Mouse (Mus musculus): ENCODE measurements around the gene Helz. TPM values are rescaled to one million over a fixed set of nuclear protein-coding genes. Genes with fewer than 3 reads are reported as not detected.

Gene Helz
- polyA plus RNA-seq, 1 experiment from 2014 or later = 5.6 TPM

DNA sequence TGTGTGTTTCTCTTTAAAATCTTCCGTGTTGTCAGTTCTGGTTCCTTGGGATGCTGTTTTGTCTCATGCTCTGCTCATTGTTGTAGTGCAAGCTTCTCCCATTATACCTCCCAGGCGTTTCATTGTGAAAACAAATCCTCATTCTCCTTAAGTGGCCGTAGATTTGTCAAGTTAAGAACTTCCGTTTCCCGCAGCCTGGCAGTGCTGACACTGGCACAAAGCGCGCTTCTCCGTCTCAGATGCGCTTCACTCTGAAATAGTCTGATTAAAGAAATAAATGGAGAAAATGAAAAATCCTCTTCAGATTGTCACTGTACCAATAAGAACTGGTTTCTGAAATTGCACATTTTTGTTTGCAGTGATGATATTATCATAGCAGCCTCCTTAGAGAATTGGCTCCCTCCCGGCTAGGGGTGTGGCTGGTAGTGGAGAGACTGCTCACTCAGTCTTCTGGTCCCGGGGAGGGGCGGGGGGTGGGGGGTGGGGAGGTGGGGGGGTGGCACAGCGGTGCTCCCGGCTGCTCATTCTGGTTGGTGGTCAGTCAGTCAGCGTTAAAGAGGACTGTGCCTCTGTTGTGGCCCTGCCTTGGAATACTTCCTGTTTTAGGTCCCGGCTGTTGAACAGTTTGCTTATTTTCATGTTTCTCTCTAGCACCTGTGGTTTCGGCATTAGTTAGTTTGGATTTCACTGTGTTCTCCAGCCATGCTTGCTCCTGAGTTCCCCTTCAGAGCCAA lies 128.6 kb downstream of the Helz start:
- 61% methylated on average over 17 of the region's 17 CpGs for WGBS (ENCODE audit: insufficient replicate concordance)

GRCm38 (mm10) chr11:107682694-107683355 lies 135.1 kb downstream of the Helz start:
- Histone ChIP-seq H3K4me1 (replicated peaks) (no peaks in the 10 kb centered on the region), H3K9ac (no peak overlapping the region), H3K4me2 (no peak overlapping the region), H3K9me3 (replicated peaks) (no peaks in the 10 kb centered on the region), H3K27ac (replicated peaks) (no peak overlapping the region), H3K27me3 (no peaks in the 10 kb centered on the region), H3K36me3 (replicated peaks) (peaks cover 22% of the 10 kb centered on the region), H3K4me3 (replicated peaks) (no peak overlapping the region)
- ATAC-seq (ENCODE audit: insufficient read depth) = no peak
- 70% methylated on average over 9 of the region's 9 CpGs for WGBS (ENCODE audit: insufficient replicate concordance)

More for the DNA sequence above, 128.6 kb downstream of the Helz start:
- H3K27me3 ChIP-seq = no peaks in the 10 kb centered on the region
- H3K9me3 ChIP-seq (replicated peaks) = no peaks in the 10 kb centered on the region
- H3K36me3 ChIP-seq (replicated peaks) = peaks cover 45% of the 10 kb centered on the region
- ATAC-seq (ENCODE audit: insufficient read depth) = no peak
- H3K4me2 ChIP-seq = no peak overlapping the region
- no peak overlapping the region for H3K4me3 ChIP-seq (replicated peaks)
- no peaks in the 10 kb centered on the region for H3K4me1 ChIP-seq (replicated peaks)
- H3K9ac ChIP-seq = no peak overlapping the region
- H3K27ac ChIP-seq (replicated peaks) = no peak overlapping the region

DNA sequence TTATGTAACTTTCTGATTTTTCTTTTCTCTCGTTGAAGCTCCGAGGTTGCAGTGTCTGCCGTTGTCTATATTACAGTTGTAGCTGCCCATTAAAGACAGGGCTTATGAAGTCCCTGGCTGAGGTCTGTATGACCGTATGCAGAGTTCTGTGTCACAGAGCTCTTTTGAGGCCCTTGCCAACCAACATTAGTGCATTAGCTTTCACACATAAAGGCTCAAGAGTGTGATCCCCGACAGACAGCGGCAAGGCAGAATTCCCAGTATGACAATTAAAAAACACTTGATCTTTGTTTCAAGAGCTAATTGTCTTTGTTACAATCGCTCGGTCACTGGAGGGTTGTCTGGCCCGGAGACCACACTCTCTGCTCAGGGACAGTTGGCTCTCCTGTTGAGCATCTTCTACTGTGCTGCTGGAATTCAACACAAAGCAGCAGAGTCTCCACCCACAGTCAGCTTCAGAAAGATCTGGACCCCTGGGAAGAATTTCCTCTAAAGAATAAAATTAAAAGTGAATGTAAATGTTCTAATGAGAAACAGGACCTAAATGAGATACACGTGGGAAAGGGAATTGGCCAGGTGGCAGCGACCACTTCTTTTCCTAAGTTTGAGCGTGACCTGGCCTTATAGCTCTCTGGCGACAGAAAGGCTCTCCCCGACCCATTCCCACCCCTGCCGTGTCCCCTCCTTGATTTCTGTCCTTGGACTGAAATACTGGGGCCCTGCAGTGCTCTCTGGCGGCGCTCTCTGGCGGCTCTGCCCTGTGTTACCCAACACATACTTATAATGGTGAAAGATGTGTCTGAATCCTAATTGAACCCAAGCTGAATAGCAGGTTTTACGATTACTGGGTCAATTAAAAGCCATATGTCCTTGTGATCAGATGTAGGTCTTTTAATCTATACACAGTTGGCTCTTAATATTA lies 136.1 kb downstream of the Helz start:
- H3K27me3 ChIP-seq = no peaks in the 10 kb centered on the region
- no peak overlapping the region for H3K9ac ChIP-seq
- H3K4me1 ChIP-seq (replicated peaks) = peaks cover 2% of the 10 kb centered on the region; the same call in 1 of the 2 replicates
- peaks cover 17% of the 10 kb centered on the region for H3K36me3 ChIP-seq (replicated peaks)
- H3K27ac ChIP-seq (replicated peaks) = no peak overlapping the region
- no peak for ATAC-seq (ENCODE audit: insufficient read depth)
- no peak overlapping the region for H3K4me2 ChIP-seq
- H3K4me3 ChIP-seq (replicated peaks) = no peak overlapping the region
- WGBS (ENCODE audit: insufficient replicate concordance) = 81% methylated on average over 19 of the region's 19 CpGs
- H3K9me3 ChIP-seq (replicated peaks) = no peaks in the 10 kb centered on the region

DNA sequence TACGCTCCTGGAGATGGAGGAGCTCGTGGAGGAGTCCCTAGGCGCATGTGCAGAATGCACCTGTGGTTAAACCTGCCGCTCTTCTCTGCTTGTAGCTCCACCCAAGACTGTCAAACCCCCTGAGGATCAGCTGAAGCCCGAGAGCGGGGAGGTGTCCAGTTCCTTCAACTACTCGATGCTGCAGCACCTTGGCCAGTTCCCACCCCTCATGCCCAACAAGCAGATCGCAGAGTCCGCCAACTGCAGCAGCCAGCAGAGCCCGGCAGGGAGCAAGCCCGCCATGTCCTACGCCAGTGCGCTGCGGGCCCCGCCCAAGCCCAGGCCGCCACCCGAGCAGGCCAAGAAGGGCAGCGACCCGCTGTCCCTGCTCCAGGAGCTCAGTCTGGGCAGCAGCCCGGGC lies 138.6 kb downstream of the Helz start:
- no peak overlapping the region for H3K27ac ChIP-seq (replicated peaks)
- H3K27me3 ChIP-seq = no peaks in the 10 kb centered on the region
- no peak overlapping the region for H3K4me3 ChIP-seq (replicated peaks)
- no peak overlapping the region for H3K4me2 ChIP-seq
- no peak for ATAC-seq (ENCODE audit: insufficient read depth)
- 85% methylated on average over 20 of the region's 20 CpGs for WGBS (ENCODE audit: insufficient replicate concordance)
- peaks cover 2% of the 10 kb centered on the region; the same call in 1 of the 2 replicates for H3K4me1 ChIP-seq (replicated peaks)
- H3K36me3 ChIP-seq (replicated peaks) = peaks cover 15% of the 10 kb centered on the region
- no peak overlapping the region for H3K9ac ChIP-seq
- no peaks in the 10 kb centered on the region for H3K9me3 ChIP-seq (replicated peaks)

DNA sequence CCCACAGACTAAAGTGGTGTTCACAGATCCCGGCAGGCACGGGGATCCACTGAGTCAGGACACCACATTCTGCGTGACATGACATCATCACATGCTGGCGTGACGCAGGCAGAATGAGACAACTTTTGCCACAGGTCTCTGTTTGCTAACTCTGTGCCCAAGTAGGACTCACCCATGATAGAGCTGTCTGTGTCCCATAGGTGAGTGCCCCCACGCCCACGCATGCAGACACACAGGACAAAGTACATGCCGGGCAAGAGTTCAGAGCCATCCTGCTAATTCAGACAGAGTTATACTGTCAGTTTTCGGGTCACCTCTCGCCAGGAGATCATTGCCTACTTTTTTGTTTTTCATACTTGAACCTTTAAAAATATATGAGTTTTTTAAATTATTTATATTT lies 140.8 kb downstream of the Helz start:
- Histone ChIP-seq H3K9me3 (replicated peaks) (no peaks in the 10 kb centered on the region), H3K4me1 (replicated peaks) (peaks cover 2% of the 10 kb centered on the region; the same call in 1 of the 2 replicates), H3K9ac (no peak overlapping the region), H3K4me3 (replicated peaks) (no peak overlapping the region), H3K27me3 (no peaks in the 10 kb centered on the region), H3K36me3 (replicated peaks) (peaks cover 11% of the 10 kb centered on the region), H3K4me2 (no peak overlapping the region), H3K27ac (replicated peaks) (no peak overlapping the region)
- ATAC-seq (ENCODE audit: insufficient read depth) = peak; percentile 42; the same call in 1 of the 2 replicates
- WGBS (ENCODE audit: insufficient replicate concordance) = 82% methylated on average over 10 of the region's 10 CpGs

GRCm38 (mm10) chr11:107691569-107691968 lies 143.8 kb downstream of the Helz start:
- Histone ChIP-seq H3K9ac (no peak overlapping the region), H3K4me3 (replicated peaks) (no peak overlapping the region)

DNA sequence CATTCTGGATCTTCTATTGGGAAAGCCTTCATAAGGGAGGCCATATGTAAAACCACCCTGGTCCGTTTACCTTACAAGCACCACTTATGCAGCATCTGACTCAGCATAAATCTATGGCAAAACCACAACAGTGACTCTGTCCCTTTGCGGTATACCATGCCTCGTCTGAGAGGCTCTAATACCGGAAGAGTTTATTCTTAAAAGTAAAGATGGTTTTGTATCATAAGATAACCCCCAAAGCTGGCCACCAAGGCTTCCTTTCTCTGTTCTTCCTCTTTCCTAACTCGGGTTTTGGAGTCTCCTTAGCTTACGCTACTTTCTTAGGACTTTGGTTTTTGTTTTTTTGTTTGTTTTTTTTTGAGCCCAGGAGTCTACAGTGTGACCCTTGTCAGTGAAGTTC lies 145.6 kb downstream of the Helz start:
- H3K9ac ChIP-seq = no peak overlapping the region
- no peak for ATAC-seq (ENCODE audit: insufficient read depth)

More at GRCm38 (mm10) chr11:107691569-107691968, 143.8 kb downstream of the Helz start:
- Histone ChIP-seq H3K27me3 (no peaks in the 10 kb centered on the region; the same call in 1 of the 2 replicates), H3K9me3 (replicated peaks) (no peaks in the 10 kb centered on the region), H3K4me2 (no peak overlapping the region), H3K36me3 (replicated peaks) (peaks cover 2% of the 10 kb centered on the region), H3K27ac (replicated peaks) (no peak overlapping the region), H3K4me1 (replicated peaks) (peaks cover 2% of the 10 kb centered on the region; the same call in 1 of the 2 replicates)
- ATAC-seq (ENCODE audit: insufficient read depth) = no peak
- WGBS (ENCODE audit: insufficient replicate concordance) = 52% methylated on average over 8 of the region's 8 CpGs

GRCm38 (mm10) chr11:107699967-107700366 lies 152.2 kb downstream of the Helz start:
- 73% methylated on average over 4 of the region's 4 CpGs for WGBS (ENCODE audit: insufficient replicate concordance)
- Histone ChIP-seq H3K27ac (replicated peaks) (no peak overlapping the region), H3K9ac (no peak overlapping the region), H3K4me2 (no peak overlapping the region), H3K27me3 (peaks cover 5% of the 10 kb centered on the region), H3K9me3 (replicated peaks) (no peaks in the 10 kb centered on the region), H3K4me1 (replicated peaks) (no peaks in the 10 kb centered on the region), H3K36me3 (replicated peaks) (no peaks in the 10 kb centered on the region), H3K4me3 (replicated peaks) (no peak overlapping the region)
- no peak for ATAC-seq (ENCODE audit: insufficient read depth)

More for the DNA sequence above, 145.6 kb downstream of the Helz start:
- Histone ChIP-seq H3K4me1 (replicated peaks) (no peaks in the 10 kb centered on the region), H3K27me3 (no peaks in the 10 kb centered on the region; the same call in 1 of the 2 replicates), H3K27ac (replicated peaks) (no peak overlapping the region), H3K4me2 (no peak overlapping the region), H3K4me3 (replicated peaks) (no peak overlapping the region), H3K36me3 (replicated peaks) (no peaks in the 10 kb centered on the region), H3K9me3 (replicated peaks) (no peaks in the 10 kb centered on the region)
- 12% methylated on average over 6 of the region's 6 CpGs for WGBS (ENCODE audit: insufficient replicate concordance)

DNA sequence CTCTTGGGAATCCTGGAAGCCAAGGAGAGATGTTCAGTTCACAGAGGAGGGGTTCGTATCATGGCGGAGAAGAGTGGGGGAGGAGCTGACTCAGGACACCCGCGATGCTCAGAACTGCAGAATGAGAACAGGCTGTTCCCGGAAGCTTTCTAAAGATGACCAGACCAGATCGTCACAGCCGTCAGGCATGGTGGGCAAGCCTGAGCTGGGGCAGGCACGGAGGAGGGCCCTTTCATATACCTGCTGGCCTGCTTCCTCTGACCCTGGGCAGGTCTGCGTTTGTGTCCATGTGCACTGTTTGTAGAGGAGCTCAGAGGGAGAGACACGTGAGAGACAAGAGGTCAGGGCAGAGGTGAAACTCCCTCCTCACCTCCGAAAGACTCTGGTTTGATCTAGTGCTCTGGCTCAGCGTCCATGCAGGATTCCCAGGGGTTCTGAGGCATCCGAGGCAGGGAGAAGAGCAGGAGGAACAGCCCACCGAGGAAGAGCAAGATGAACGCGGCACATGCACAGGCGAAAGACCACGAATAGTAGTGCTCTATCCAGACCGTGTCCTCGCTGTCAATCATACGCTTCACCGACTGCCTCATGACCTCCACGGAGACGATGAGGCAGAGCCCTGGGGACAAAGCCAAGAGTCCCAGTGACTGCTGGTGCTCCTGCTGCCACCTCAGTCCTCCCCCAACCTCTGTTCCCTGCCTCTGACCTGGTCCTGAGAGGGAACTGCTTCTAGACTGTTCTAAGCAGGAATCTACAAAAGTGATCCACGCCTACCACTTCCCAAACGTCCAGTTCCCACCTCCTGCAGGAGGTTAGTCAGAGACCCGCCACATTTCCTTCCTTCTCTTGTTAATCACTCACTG lies 155.8 kb downstream of the Helz start:
- no peak; the same call in 1 of the 2 replicates for ATAC-seq (ENCODE audit: insufficient read depth)
- Histone ChIP-seq H3K36me3 (replicated peaks) (no peaks in the 10 kb centered on the region), H3K27me3 (peaks cover 5% of the 10 kb centered on the region; the same call in 1 of the 2 replicates), H3K9me3 (replicated peaks) (no peaks in the 10 kb centered on the region), H3K27ac (replicated peaks) (no peak overlapping the region), H3K4me3 (replicated peaks) (no peak overlapping the region), H3K4me2 (no peak overlapping the region), H3K4me1 (replicated peaks) (no peaks in the 10 kb centered on the region), H3K9ac (no peak overlapping the region)
- 51% methylated on average over 27 of the region's 27 CpGs for WGBS (ENCODE audit: insufficient replicate concordance)

- Histone ChIP-seq H3K36me3 (replicated peaks) (no peaks in the 10 kb centered on the region), H3K4me3 (replicated peaks) (no peak overlapping the region), H3K27ac (replicated peaks) (no peak overlapping the region), H3K4me1 (replicated peaks) (no peaks in the 10 kb centered on the region), H3K4me2 (no peak overlapping the region), H3K9me3 (replicated peaks) (no peaks in the 10 kb centered on the region), H3K9ac (no peak overlapping the region), H3K27me3 (peaks cover 5% of the 10 kb centered on the region; the same call in 1 of the 2 replicates)
- no peak for ATAC-seq (ENCODE audit: insufficient read depth)
- 65% methylated on average over 6 of the region's 6 CpGs for WGBS (ENCODE audit: insufficient replicate concordance)
These were observed 157.3 kb downstream of the Helz start for GRCm38 (mm10) chr11:107705060-107705459.
